Mouse (Mus musculus) ovary, postnatal 36 days (tissue): Measurements from ENCODE around the gene Olfr167.
"Not testable (repeated sequence)": the region's sequence is repeated elsewhere in the genome, so short reads cannot be mapped to it uniquely, and the experiment has no call there.

Experiments used
- DNase-seq: peaks from one replicate; pipeline ENCODE4 v3.0.0; 2022; ENCODE audit warnings: low spot score, mixed read lengths

Gene Olfr167

GRCm38 (mm10) chr16:19522166-19522565 is at the start of gene Olfr167:
Olfr167 (minus strand) TSS chr16:19522266.
- DNase-seq: no peak

DNA sequence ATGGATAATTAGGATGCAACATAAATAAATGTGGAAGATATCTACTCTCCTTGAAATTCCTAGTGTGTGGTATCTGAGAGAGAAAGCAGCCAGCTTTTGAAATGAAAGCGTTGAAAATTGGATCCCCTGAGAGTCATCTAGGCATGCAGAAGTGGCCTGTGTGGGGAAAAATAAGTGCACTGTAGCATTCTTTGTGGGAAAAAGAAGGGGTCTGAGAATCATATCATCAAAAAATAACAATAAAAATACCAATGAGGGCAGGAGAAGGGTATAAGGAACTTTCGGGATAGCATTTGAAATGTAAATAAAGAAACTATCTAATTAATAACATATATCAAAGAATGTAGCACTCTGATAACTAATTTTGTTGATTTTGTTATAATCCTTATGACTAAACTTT is 49.6 kb upstream of the Olfr167 start, which contains the start of gene Olfr169:
Gene Olfr169 (minus strand): TSS at position 101 of the 400 bp plus-strand sequence.
- not testable (repeated sequence) for DNase-seq

DNA sequence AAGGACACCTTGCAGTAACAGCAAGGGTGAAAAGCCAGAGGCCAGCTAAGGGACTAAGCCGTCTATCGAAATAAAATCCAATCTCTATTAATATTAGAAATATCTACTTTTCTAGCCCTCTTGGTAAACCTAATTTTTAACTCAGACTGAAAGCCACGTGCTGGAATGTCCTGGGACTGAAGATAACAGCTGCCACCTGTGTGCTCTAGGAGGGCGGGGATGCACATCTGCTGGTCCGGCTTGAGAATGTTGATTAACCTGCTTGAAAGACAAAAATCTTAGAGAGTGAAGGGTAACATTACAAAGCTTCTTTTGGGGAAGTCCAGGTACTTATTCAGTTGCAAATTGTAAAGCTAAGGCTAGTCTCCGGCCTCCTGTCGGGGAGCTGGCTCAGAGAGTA is 31.4 kb upstream of the Olfr167 start:
- DNase-seq: not testable (repeated sequence)

- DNase-seq: not testable (repeated sequence)
These were observed 30.2 kb upstream of the Olfr167 start for GRCm38 (mm10) chr16:19552246-19552645.

DNA sequence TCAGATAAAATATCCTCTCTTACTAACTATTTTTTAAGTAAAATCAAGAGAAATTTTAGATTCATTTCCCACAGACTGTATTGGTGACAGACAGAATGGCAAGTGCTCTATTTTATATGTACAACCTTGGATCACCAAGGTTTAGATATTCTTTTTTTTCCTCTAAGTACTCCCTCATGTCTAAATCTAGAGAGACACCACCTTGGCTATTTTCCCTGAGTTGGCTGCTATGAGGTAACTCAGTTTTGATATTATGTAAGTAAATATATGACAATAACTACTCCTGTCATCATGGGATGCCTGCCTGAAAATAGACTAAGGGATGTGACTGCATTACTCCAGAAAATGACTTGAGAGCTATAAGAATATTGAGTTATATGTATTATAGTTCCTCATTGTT is 13.4 kb upstream of the Olfr167 start, which contains the start of gene Olfr168:
Gene Olfr168 (minus strand): TSS at position 101 of the 400 bp plus-strand sequence.
- DNase-seq: no peak

DNA sequence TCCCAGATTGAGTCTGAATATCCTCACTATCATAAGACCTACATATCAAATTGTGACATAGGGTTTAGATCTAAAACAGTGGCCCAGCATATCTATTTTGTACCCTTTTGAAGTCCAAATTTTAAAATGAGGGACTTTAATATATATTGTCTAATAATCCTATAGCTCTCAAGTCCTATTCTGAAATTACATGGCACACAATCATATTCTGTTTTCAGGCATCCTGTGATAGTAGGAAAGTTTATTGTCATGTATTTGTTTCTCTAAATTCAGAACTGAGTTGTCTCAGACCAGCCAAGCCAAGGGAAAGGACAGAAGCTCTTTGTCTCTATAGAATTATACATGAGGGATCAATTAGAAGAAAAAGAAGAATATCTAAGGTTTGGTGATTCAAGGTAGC is 38.7 kb downstream of the Olfr167 start, which contains the start of gene Olfr166:
Gene Olfr166 (plus strand): TSS at position 301 of the 400 bp plus-strand sequence.
- DNase-seq: no peak

DNA sequence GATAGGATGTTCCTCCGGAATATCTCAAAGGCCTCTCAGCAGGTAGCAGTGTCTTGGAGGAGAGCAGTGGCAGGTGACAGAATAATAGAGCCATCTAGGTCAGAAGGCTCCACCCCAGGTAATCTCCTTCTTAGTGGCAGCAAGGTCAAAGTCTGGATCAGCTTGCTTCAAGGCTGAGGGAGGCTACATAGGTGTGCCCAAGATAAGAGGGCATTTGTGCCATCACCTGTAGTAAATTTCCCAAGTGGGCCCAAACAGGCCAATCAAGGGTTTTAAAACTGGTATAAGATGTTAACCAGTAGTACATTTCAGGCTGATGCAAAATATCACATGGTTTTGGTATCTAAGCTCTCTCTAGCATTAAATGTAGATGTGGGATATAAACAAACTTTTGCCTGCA is 57.7 kb downstream of the Olfr167 start:
- no peak for DNase-seq
